Comparison of ENCODE assay signal across 9 mouse cellular contexts in genomic region chr11:98930127-98930601, GRCm38 (mm10). TPM values are rescaled to one million over a fixed set of nuclear protein-coding genes. Genes with fewer than 3 reads are reported as not detected.
DNase-seq lines count a peak whose midpoint lies in the region; ATAC-seq and TF ChIP-seq lines count a peak whose summit lies in the region.
"Had no signal": no experiment of that assay in that cellular context is flagged by ENCODE, and none has a peak within 500 bp of the region (broad histone marks: within the 10 kb centered on the region; RNA-seq: fewer than 3 reads in every experiment).

No protein-coding gene starts in this region.

- 9% methylated on average over 7 of the region's 7 CpGs for WGBS in heart, adult 2 months
- 25% methylated on average over 7 of the region's 7 CpGs for WGBS in heart, embryonic 11.5 days (ENCODE audit: insufficient replicate concordance)
- WGBS in limb, embryonic 13.5 days: 25% methylated on average over 7 of the region's 7 CpGs

- no peak for ATAC-seq in heart, embryonic 11.5 days (replicated peaks; ENCODE audit: insufficient number of reproducible peaks, low FRiP score, low TSS enrichment)
- ATAC-seq in limb, embryonic 13.5 days (ENCODE audit: low FRiP score, low read depth): no peak

- no peaks in the 10 kb centered on the region for H3K27me3 ChIP-seq in heart, adult 2 months (ENCODE audit: control insufficient read depth, insufficient read depth, low read length)
- H3K27me3 ChIP-seq in heart, embryonic 11.5 days (ENCODE audit: control insufficient read depth, insufficient read depth, low read length): no peaks in the 10 kb centered on the region
- no peaks in the 10 kb centered on the region for H3K27me3 ChIP-seq in limb, embryonic 13.5 days

- H3K9me3 ChIP-seq in heart, embryonic 11.5 days (replicated peaks; ENCODE audit: control insufficient read depth, low read length): no peaks in the 10 kb centered on the region
- no peaks in the 10 kb centered on the region for H3K9me3 ChIP-seq in limb, embryonic 13.5 days
- H3K9me3 ChIP-seq: G1E had no signal

- H3K27ac ChIP-seq in heart, adult 2 months: peak overlapping the region; percentile 82
- H3K27ac ChIP-seq in heart, embryonic 11.5 days (ENCODE audit: low read depth, low read length): peak overlapping the region; percentile 93
- H3K27ac ChIP-seq in limb, embryonic 13.5 days: peak overlapping the region; percentile 91

- H3K4me1 ChIP-seq in heart, adult 2 months (ENCODE audit: control insufficient read depth, insufficient read depth, low read length): peaks cover 26% of the 10 kb centered on the region
- peaks cover 76% of the 10 kb centered on the region for H3K4me1 ChIP-seq in heart, embryonic 11.5 days (ENCODE audit: control insufficient read depth, insufficient read depth, low read length)
- peaks cover 98% of the 10 kb centered on the region for H3K4me1 ChIP-seq in limb, embryonic 13.5 days

- peak; percentile 58 to 59 for DNase-seq in heart, adult 2 months
- no peak for DNase-seq in heart, postnatal 36 days
- DNase-seq in brain, embryonic 14.5 days (ENCODE audit: low read depth): peak; percentile 38
- no peak for DNase-seq in testis, postnatal 14 days (ENCODE audit: low spot score)
- no peak for DNase-seq in spleen, postnatal 10 days (ENCODE audit: low spot score in 2 of 2)
- DNase-seq in gastrocnemius, adult 18-20 months (ENCODE audit: low spot score): no peak

- peak overlapping the region; percentile 90 for H3K4me2 ChIP-seq in heart, embryonic 11.5 days
- H3K4me2 ChIP-seq in limb, embryonic 13.5 days (replicated peaks): peak overlapping the region; percentile 94

- H3K9ac ChIP-seq in heart, adult 2 months (ENCODE audit: low read depth, low read length): 0 out of 2 replicates have a peak overlapping the region, but pooled peaks have one; percentile 24
- H3K9ac ChIP-seq in heart, embryonic 11.5 days (ENCODE audit: low read depth, low read length): peak overlapping the region; percentile 54
- peak overlapping the region; percentile 88 for H3K9ac ChIP-seq in limb, embryonic 13.5 days

- TF ChIP-seq POLR2A in heart, adult 2 months (IDR thresholded peaks at IDR 0.05; ENCODE audit: insufficient read depth, low read depth, low read length): no peak
- no peak for TF ChIP-seq POLR2A in brain, embryonic 14.5 days (IDR thresholded peaks at IDR 0.05; ENCODE audit: borderline replicate concordance, extremely low read depth, insufficient read depth, insufficient read length, poor library complexity, severe bottlenecking)

- TF ChIP-seq CTCF in heart, adult 2 months (IDR thresholded peaks at IDR 0.05): no peak
- no peak for TF ChIP-seq CTCF in brain, embryonic 14.5 days (IDR thresholded peaks at IDR 0.05; ENCODE audit: borderline replicate concordance, extremely low read depth, insufficient read depth, insufficient read length)

- intact Hi-C loops in heart, adult 2 months (cut with DNase I): loop anchor here (2.0 kb wide), 1 partner anchor 21 kb away; no protein-coding TSS in a partner anchor
- intact Hi-C loops in heart, postnatal 36 days (cut with DNase I): loop anchor here (2.0 to 5.0 kb wide), 2 partner anchors 21 to 112 kb away; partner anchors contain the start of gene Igfbp4

- TF ChIP-seq EP300 in heart, adult 2 months (IDR thresholded peaks at IDR 0.05; ENCODE audit: insufficient read depth, low read depth, low read length): no peak

- no peaks in the 10 kb centered on the region for H3K79me2 ChIP-seq in heart, adult 2 months (replicated peaks; ENCODE audit: control insufficient read depth, insufficient read depth, low read length)

- H3K4me3 ChIP-seq in heart, adult 2 months: no peak overlapping the region
- peak overlapping the region; percentile 68 for H3K4me3 ChIP-seq in heart, embryonic 11.5 days (ENCODE audit: low read depth, low read length)
- peak overlapping the region; percentile 70 for H3K4me3 ChIP-seq in limb, embryonic 13.5 days

- no peaks in the 10 kb centered on the region for H3K36me3 ChIP-seq in heart, adult 2 months (ENCODE audit: control insufficient read depth, insufficient read depth, low read length)
- H3K36me3 ChIP-seq in heart, embryonic 11.5 days (ENCODE audit: control insufficient read depth, insufficient read depth, low read length): no peaks in the 10 kb centered on the region
- peaks cover 5% of the 10 kb centered on the region for H3K36me3 ChIP-seq in limb, embryonic 13.5 days

RNA-seq across cellular contexts. Expression of gene Rara, which starts 2.5 kb away (rescaled TPM):
- 10 to 100 TPM; 10.1 to 12.8 TPM for total RNA-seq in heart, adult 2 months (2021)
- polyA plus RNA-seq in heart, adult 2 months (2012; rRNA removed): 7.1 and 10.9 TPM in 2 replicates
- total RNA-seq in heart, postnatal 36 days (2021): 10 to 100 TPM; 10.5 to 13.6 TPM
- polyA plus RNA-seq in brain, embryonic 14.5 days (2012; rRNA removed): 8.4 and 14.4 TPM in 2 replicates
- polyA plus RNA-seq in heart, embryonic 11.5 days (2014; fragmentation: Nextera tagmentation; extraction: Ambion mirVana): 34.9 and 36.6 TPM in 2 replicates
- 46.5 and 49.8 TPM in 2 replicates for polyA plus RNA-seq in limb, embryonic 13.5 days (2015; fragmentation: Nextera tagmentation; extraction: Ambion mirVana)
- 10 to 100 TPM; 12.9 to 13.2 TPM for total RNA-seq in gastrocnemius, adult 18-20 months (2021)

RNA-seq across cellular contexts. Expression of gene Cdc6, which starts 22.6 kb away (rescaled TPM):
- total RNA-seq in heart, adult 2 months (2021): under 1 TPM; 0.13 to 0.32 TPM
- 0.14 and 0.26 TPM in 2 replicates for polyA plus RNA-seq in heart, adult 2 months (2012; rRNA removed)
- total RNA-seq in heart, postnatal 36 days (2021): under 1 TPM; 0.14 to 0.49 TPM
- 4.5 and 6.2 TPM in 2 replicates for polyA plus RNA-seq in brain, embryonic 14.5 days (2012; rRNA removed)
- 33.6 and 34.0 TPM in 2 replicates for polyA plus RNA-seq in heart, embryonic 11.5 days (2014; fragmentation: Nextera tagmentation; extraction: Ambion mirVana)
- polyA plus RNA-seq in limb, embryonic 13.5 days (2015; fragmentation: Nextera tagmentation; extraction: Ambion mirVana): 31.4 and 32.3 TPM in 2 replicates
- total RNA-seq in gastrocnemius, adult 18-20 months (2021): under 1 TPM; 0.09 to 0.26 TPM

RNA-seq across cellular contexts. Expression of gene Gjd3, which starts 52.7 kb away (rescaled TPM):
- under 1 TPM; 0.27 to 0.31 TPM for total RNA-seq in heart, adult 2 months (2021)
- 0.94 and 1.6 TPM in 2 replicates for polyA plus RNA-seq in heart, adult 2 months (2012; rRNA removed)
- under 1 TPM; 0.33 to 0.36 TPM for total RNA-seq in heart, postnatal 36 days (2021)
- 2.5 and 2.9 TPM in 2 replicates for polyA plus RNA-seq in brain, embryonic 14.5 days (2012; rRNA removed)
- polyA plus RNA-seq in heart, embryonic 11.5 days (2014; fragmentation: Nextera tagmentation; extraction: Ambion mirVana): 1.3 and 1.5 TPM in 2 replicates
- polyA plus RNA-seq in limb, embryonic 13.5 days (2015; fragmentation: Nextera tagmentation; extraction: Ambion mirVana): 0.41 and 0.78 TPM in 2 replicates
- total RNA-seq in gastrocnemius, adult 18-20 months (2021): not detected
- total RNA-seq: G1E had no signal
- polyA plus RNA-seq: G1E had no signal

Comparison
In these comparisons a context has a peak if more than half of its experiments do, and no peak if none do; other contexts are left out.
1. DNase-seq: peak in heart, adult 2 months (2 of 2) and brain, embryonic 14.5 days (single experiment); none in heart, postnatal 36 days (0 of 2), testis, postnatal 14 days (single experiment), spleen, postnatal 10 days (0 of 2) and gastrocnemius, adult 18-20 months (single experiment).
2. H3K9ac ChIP-seq: peak in every context shown above with its lines; median percentile 88 in limb, embryonic 13.5 days; 54 in heart, embryonic 11.5 days; 24 in heart, adult 2 months.
3. Peak in every context shown above with its lines, with median percentiles within 50 percentile points of each other: H3K27ac ChIP-seq.